Mouse (Mus musculus) cerebellum, postnatal 25 days (tissue): ENCODE measurements around the gene Slc6a6.

Experiments
- DNase-seq, 2 experiments: peaks; one replicate each; pipeline ENCODE4 v3.0.0; 2021; ENCODE audit warnings: mixed read lengths in 2 of 2

Gene Slc6a6

GRCm38 (mm10) chr6:91670224-91670623, 13.6 kb upstream of the Slc6a6 start:
- no peak for DNase-seq

GRCm38 (mm10) chr6:91674757-91675350, 9.0 kb upstream of the Slc6a6 start:
- no peak for DNase-seq

GRCm38 (mm10) chr6:91678506-91679094, 5.3 kb upstream of the Slc6a6 start:
- DNase-seq, result no peak

GRCm38 (mm10) chr6:91679095-91679577, 4.7 kb upstream of the Slc6a6 start:
- DNase-seq, result peak; percentile 27 to 44

GRCm38 (mm10) chr6:91679716-91680115, 4.1 kb upstream of the Slc6a6 start:
- peak; percentile 67 to 68 for DNase-seq

DNA sequence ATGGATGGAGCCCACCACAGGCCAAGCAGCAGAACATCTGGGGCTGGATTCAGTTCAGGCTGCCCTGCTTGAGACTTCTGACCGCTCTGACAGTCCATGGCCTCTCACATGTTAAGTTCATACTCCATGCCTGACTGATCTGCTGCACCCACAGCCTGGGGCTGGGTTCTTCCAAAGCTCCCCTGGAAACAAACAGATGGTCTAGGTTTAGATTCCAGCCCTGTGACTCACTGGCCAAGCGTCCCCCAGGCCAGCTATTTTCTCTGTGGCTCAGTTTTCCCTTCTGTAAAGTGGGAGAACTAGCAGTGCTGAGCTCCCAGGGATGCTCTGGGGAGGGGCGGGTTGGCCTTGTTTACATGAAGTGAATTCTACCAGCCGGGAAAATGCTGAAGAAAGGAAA, 2.0 kb upstream of the Slc6a6 start:
- DNase-seq, result no peak

GRCm38 (mm10) chr6:91683121-91683520, 732 bp upstream of the Slc6a6 start:
- DNase-seq, result no peak

GRCm38 (mm10) chr6:91684474-91684829, 599 bp downstream of the Slc6a6 start:
- peak in 1 of 2 experiments; percentile 59 for DNase-seq

DNA sequence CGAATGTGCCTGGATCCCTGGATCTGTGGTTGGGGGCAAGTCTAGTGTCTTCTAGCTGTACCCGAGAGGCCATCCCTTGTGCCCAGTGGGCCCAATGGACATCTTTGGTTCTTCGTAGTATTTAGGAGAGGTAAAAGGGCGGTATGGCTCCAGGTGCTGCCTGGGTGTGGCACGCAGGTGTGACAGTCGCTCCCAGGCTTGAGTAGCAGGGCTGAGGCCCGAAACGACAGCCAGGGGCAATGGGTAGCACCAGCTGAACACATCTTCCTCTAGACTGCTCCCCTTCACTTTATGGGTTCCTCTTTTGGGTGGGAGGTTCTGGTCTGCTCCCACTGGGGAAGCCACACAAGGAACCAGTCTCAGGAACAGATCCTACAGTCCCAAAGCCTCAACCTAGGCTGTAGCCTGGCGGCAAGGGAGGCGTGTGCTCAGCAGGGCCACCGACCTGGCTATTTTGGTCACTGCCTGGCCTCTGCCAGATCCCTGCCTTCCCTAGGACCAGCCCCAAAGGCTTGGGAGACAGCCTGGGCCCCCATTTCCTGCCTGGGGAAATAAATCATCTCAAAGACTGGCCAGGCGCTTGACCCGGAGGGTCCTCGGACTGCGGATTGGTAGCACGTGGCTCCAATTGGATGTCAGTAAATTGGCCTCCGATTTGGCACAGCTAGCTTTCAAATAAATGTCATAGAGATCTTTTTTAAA, 1.1 kb downstream of the Slc6a6 start:
- peak; percentile 65 to 68 for DNase-seq

- DNase-seq, result no peak
These were observed 1.7 kb downstream of the Slc6a6 start for GRCm38 (mm10) chr6:91685533-91685883.

DNA sequence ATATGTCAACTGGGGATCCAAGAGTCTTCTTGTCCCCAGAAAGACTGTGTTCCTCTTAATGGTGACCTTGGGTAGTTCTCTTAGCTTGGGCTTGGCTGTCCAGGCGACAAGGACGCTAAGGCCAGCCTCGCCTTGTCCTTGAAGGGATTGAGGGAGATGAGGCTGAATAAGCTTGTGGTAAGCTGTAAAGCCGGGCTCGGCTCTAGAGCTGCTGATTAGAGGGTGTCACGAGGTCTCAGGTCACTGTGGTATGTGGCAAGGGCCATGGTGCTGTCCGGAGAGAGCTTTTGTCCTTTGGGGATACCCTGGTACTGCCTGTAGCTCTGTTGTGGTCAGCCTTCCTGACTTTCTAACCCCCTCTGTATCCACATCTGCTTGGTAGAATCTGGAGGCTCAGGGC, 2.0 kb downstream of the Slc6a6 start:
- DNase-seq, result no peak

DNA sequence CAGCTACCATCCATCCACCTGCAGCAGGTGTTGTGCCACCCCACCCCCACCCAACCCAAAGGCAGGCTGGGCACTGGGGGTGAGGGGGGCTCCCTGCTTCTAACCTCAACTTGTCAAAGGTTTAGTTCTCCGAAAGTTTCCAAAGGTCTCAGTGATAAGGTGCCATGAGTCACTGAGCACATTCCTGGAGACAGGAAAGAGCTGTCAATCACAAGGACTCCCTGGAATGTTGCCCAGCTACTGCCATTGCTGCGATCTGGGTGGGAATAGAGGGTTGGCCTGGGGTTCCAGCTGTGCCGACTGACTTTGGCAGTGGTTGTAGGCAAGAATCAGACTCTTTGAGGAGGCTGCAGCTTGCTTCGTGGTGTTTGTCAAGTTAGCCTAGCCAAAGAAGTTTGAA, 2.7 kb downstream of the Slc6a6 start:
- peak in 1 of 2 experiments; percentile 31 for DNase-seq

- DNase-seq, result no peak
These were observed 4.2 kb downstream of the Slc6a6 start for GRCm38 (mm10) chr6:91688021-91688420.

DNA sequence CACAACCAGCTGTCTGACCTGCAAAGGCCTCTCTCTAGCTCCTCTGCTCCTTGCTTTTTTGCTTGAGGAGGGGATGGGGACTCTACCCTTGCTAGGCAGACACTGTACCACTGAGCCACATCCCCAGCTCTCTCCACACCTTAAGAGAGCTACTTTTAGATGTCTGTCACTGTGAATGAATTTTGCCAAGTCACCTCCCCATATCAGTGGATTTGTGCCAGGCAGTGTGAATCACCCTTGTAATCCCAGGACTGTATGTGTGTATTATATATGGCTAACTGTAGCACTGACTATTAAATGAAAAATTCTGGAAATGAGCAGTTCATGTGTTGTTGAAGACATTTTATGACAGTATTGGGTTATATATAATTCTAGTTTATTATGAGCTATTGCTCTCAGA, 5.4 kb downstream of the Slc6a6 start:
- DNase-seq, result peak in 1 of 2 experiments; percentile 34

DNA sequence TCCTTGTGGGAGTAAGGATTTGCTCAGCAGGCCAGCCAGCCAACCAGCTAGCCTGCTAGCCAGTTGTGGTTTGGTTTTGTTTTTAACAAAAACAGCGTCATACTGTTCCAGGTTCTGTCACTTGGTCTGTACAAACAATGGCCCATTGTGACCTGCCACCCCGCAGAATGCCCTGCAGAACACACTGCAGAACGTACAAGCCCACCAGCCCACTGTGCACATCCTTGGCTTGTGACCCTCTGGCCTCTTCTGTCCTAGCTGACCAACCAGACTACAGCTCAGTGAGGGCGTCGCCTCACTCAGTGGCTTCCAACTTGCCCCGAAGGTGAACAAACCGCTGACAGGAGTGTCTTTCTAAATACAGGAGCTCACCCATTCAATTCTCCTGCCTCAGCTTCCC, 6.4 kb downstream of the Slc6a6 start:
- no peak for DNase-seq

GRCm38 (mm10) chr6:91690646-91691045, 6.8 kb downstream of the Slc6a6 start:
- DNase-seq, result no peak

- no peak for DNase-seq
These were observed 7.7 kb downstream of the Slc6a6 start for GRCm38 (mm10) chr6:91691576-91691975.

GRCm38 (mm10) chr6:91693301-91693886, 9.5 kb downstream of the Slc6a6 start:
- no peak for DNase-seq

DNA sequence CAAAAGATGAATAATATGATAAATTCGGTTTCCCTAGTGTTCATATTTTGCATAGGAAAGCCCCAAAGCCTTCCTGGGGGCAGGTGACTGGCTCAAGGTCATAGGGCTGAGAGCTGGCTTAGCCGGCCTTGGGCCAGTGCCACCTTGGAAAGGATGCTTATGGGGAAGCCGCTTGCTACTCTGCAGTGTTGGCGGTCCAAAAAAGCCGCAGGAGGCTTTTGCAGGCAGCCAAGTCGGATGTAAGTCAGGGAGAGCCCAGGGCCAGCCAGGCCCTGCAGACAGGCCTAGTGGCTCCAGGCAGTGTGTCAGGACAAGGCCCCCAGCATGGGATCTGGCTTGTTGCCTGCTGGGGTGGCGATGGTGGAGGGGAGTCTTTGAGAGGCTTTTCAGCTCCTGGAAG, 10.8 kb downstream of the Slc6a6 start:
- DNase-seq, result peak; percentile 94 to 96

DNA sequence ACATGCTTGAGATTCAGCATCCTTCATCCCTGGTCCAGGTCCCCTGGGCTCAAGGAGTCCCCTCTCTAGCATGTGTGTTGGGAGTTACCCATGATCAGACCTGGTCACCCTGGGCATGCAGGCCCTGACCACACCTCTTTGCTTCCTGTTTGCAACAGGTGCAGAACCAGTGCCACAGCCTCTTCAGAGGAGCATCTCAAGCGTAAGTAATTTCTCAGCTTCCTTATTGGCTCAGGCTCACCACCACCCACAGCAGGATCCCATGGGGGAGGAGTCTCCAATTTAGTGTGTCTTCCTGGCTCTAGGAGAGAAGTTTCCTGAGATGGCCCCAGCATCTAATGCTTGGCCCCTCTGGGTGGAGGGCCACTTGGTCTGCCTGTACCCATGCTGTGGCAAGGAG, 15.0 kb downstream of the Slc6a6 start:
- no peak for DNase-seq

- DNase-seq, result no peak
These were observed 15.8 kb downstream of the Slc6a6 start for GRCm38 (mm10) chr6:91699482-91700200.

DNA sequence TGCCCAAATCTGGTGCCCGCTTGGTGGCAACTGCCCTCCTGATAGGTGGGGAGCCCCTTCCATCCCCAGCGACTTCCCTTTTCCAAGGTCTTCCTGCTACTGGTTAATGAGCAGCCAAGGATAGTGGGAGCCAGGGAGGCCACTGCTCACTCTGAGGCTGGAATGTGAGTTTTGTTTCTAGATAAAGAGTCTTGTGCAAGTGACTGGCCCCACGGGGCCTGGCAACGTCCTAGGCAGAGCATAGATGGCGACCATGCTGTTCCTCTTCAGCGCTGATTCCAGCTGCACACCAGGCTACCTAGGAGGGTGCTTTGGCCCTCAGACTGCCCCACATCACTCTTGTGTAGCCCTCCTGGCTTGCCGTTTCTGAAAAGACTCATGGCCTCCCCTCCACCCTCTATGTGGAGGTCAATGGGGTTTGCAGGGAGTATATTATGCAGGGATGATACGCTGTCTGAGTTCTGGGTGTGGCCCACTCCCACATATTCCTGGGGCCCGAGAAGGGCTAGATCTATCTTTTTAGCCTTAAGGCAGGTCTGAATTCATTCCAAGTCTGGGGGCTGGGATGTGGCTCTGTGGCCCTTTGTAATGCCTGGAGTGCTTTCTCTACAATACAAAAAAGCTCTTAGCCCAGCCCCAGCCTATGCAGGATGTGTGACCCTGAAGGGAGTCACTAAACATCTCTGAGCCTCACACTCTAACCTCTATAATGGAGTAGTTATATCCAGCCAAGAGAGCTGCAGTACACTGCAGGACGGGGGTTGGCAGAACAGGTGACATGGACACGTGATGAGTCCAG, 17.2 kb downstream of the Slc6a6 start:
- no peak for DNase-seq
